Mouse (Mus musculus) liver, embryonic 11.5 days (tissue): ENCODE results near the gene Prl6a1. TPM values are rescaled to one million over a fixed set of nuclear protein-coding genes. Genes with fewer than 3 reads are reported as not detected.

Source experiments
- ATAC-seq: fragments of 200-750 bp; cut with Nextera tagmentation; replicated peaks from 2 replicates; pipeline ENCODE4 v1.8.0; 2017; ENCODE audit warnings: moderate number of reproducible peaks, mild to moderate bottlenecking, moderate TSS enrichment, moderate library complexity; ENCODE audit not compliant: low FRiP score
- DNase-seq: peaks from one replicate; pipeline ENCODE4 v3.0.0-alpha.2; 2017; ENCODE audit warnings: low spot score
- H3K27ac ChIP-seq: fragments of 300-500 bp; sonication (generic); 2 replicates; pipeline ENCODE4 v1.5.1; 2014; ENCODE audit warnings: mild to moderate bottlenecking, low read depth, low read length, control low read depth
- H3K27me3 ChIP-seq: fragments of 300-500 bp; sonication (generic); replicated peaks from 2 replicates; pipeline ENCODE4 v1.6.1; 2014; ENCODE audit warnings: low read length, mixed read lengths; ENCODE audit not compliant: control insufficient read depth, insufficient read depth
- H3K36me3 ChIP-seq: fragments of 300-500 bp; sonication (generic); 2 replicates; pipeline ENCODE4 v1.6.1; 2014; ENCODE audit warnings: mild to moderate bottlenecking, low read length, moderate library complexity, mixed read lengths; ENCODE audit not compliant: control insufficient read depth, insufficient read depth
- H3K4me1 ChIP-seq: fragments of 300-500 bp; sonication (generic); replicated peaks from 2 replicates; pipeline ENCODE4 v1.6.1; 2014; ENCODE audit warnings: low read length, mixed read lengths; ENCODE audit not compliant: control insufficient read depth, insufficient read depth
- H3K4me2 ChIP-seq: fragments of 300-500 bp; sonication (generic); 2 replicates; pipeline ENCODE4 v1.6.1; 2014; ENCODE audit warnings: mild to moderate bottlenecking, control low read depth, moderate library complexity
- H3K4me3 ChIP-seq: fragments of 300-500 bp; sonication (generic); 2 replicates; pipeline ENCODE4 v1.5.1; 2014; ENCODE audit warnings: low read depth, low read length, control low read depth
- H3K9ac ChIP-seq: fragments of 300-500 bp; sonication (generic); 2 replicates; pipeline ENCODE4 v1.6.1; 2014; ENCODE audit warnings: low read depth, low read length, control low read depth
- H3K9me3 ChIP-seq: fragments of 300-500 bp; sonication (generic); 2 replicates; pipeline ENCODE4 v1.6.1; 2016; ENCODE audit warnings: low read length, inconsistent platforms, mixed read lengths; ENCODE audit not compliant: control insufficient read depth
- WGBS: fragments of 180-500 bp; shearing (Covaris S2); extraction: QIAGEN DNeasy Blood & Tissue Kit; methylation state at CpG from one replicate; pipeline ENCODE4 v1.1.7; 2014; 5-methylcytosine and 5-hydroxymethylcytosine counted together
- polyA plus RNA-seq: library from polyadenylated mRNA; unstranded; fragments of >200 nt; fragmentation: Nextera tagmentation; extraction: Ambion mirVana; gene quantifications from 2 replicates; pipeline ENCODE4 v1.2.1, GENCODE M21; 2014

Gene Prl6a1
- polyA plus RNA-seq, result not detected in 2 replicates

- Histone ChIP-seq H3K4me2 (no peak within 1 kb of the TSS), H3K9ac (no peak within 1 kb of the TSS), H3K9me3 (no peaks in the 10 kb centered on the region), H3K36me3 (no peaks in the 10 kb centered on the region), H3K4me3 (no peak within 1 kb of the TSS), H3K27me3 (no peaks in the 10 kb centered on the region), H3K4me1 (no peaks in the 10 kb centered on the region), H3K27ac (no peak within 1 kb of the TSS)
- no peak for DNase-seq
- 78% methylated on average over 7 of the region's 7 CpGs for WGBS
- ATAC-seq, result no peak
Observed at GRCm38 (mm10) chr13:27312334-27313225, at the start of gene Prl6a1. TSS of gene Prl6a1 (plus strand) at chr13:27312627.

DNA sequence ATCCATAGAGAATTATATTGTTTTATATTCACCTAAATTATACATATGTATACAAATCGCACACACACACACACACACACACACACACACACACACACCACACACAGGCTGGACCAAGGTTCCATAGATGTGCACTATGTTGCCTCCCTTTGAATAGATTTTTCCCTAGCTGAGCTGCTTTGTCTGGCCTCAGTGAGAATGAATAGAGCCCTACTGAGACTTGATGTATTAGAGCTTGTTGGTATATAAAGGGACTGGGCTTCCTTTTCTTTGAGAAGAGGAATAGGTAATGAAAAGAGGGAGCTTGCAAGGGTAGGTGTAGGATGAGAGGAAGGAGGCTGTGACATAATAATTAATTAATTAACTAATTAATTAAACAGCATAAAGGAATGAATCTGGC, 22.6 kb downstream of the Prl6a1 start:
- H3K9me3 ChIP-seq, result no peaks in the 10 kb centered on the region
- no peak for ATAC-seq
- no peaks in the 10 kb centered on the region for H3K27me3 ChIP-seq
- 83% methylated on average over 1 of the region's 1 CpGs for WGBS
- no peak overlapping the region for H3K4me3 ChIP-seq
- DNase-seq, result no peak
- no peak overlapping the region for H3K27ac ChIP-seq
- no peak overlapping the region for H3K4me2 ChIP-seq
- H3K9ac ChIP-seq, result no peak overlapping the region
- H3K4me1 ChIP-seq, result no peaks in the 10 kb centered on the region
- no peaks in the 10 kb centered on the region for H3K36me3 ChIP-seq

DNA sequence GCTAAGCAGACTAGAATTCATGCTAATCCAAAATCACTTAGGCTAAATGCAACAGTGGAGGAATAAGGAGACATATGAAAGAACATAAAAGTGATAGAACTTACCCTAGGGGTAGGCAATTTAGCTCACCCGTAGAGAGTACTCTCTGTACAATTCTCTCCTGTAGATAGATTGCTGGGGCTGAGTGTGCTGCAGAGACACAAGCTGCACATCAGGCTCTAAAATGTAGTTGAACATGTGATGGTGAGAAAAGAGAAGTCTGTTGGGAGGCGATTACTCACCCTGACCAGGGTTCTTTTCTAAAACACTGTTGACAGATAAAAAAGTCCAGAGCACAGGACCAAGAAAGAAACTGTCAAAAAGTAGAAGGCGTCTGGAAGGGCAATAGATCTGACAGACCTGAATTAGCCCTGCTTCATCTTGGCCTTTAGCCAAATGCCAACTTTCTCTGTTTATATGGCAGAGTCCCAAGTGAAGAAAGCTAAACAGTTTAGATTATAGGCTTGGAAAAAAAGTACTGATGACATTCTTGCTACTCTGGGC, 30.4 kb downstream of the Prl6a1 start:
- H3K9me3 ChIP-seq, result no peaks in the 10 kb centered on the region
- no peaks in the 10 kb centered on the region for H3K27me3 ChIP-seq
- H3K4me2 ChIP-seq, result no peak overlapping the region
- WGBS, result 48% methylated on average over 3 of the region's 3 CpGs
- H3K4me1 ChIP-seq, result no peaks in the 10 kb centered on the region
- no peaks in the 10 kb centered on the region for H3K36me3 ChIP-seq
- ATAC-seq, result no peak
- DNase-seq, result no peak
- no peak overlapping the region for H3K4me3 ChIP-seq
- no peak overlapping the region for H3K27ac ChIP-seq
- no peak overlapping the region for H3K9ac ChIP-seq

- no peaks in the 10 kb centered on the region for H3K4me1 ChIP-seq
- WGBS, result 66% methylated on average over 2 of the region's 2 CpGs
- DNase-seq (no peak), ATAC-seq (no peak)
- H3K27ac ChIP-seq, result no peak within 1 kb of the TSS
- no peak within 1 kb of the TSS for H3K4me2 ChIP-seq
- no peak within 1 kb of the TSS for H3K9ac ChIP-seq
- no peaks in the 10 kb centered on the region for H3K27me3 ChIP-seq
- H3K9me3 ChIP-seq, result no peaks in the 10 kb centered on the region
- H3K4me3 ChIP-seq, result no peak within 1 kb of the TSS
- no peaks in the 10 kb centered on the region for H3K36me3 ChIP-seq
Observed at GRCm38 (mm10) chr13:27345373-27345772, 32.9 kb downstream of the Prl6a1 start, which contains the start of gene Prl8a2. TSS of gene Prl8a2 (plus strand) at chr13:27345673.

Other genes starting within 250 kb of the Prl6a1 start
- not detected in 2 replicates for gene Prl3d1, start 218.4 kb upstream of the Prl6a1 start, polyA plus RNA-seq
- gene Prl3d2, start 190.9 kb upstream of the Prl6a1 start, polyA plus RNA-seq, result not detected in 2 replicates
- gene Prl3d3, start 155.8 kb upstream of the Prl6a1 start, polyA plus RNA-seq, result not detected in 2 replicates
- gene Prl3c1, start 116.0 kb upstream of the Prl6a1 start, polyA plus RNA-seq, result not detected in 2 replicates
- gene Prl3b1, start 70.8 kb upstream of the Prl6a1 start, polyA plus RNA-seq, result not detected in 2 replicates
- gene Prl3a1, start 53.2 kb upstream of the Prl6a1 start, polyA plus RNA-seq, result not detected in 2 replicates
- gene Prl8a2, start 33.0 kb downstream of the Prl6a1 start, polyA plus RNA-seq, result not detected in 2 replicates
- gene Prl2b1, start 78.2 kb downstream of the Prl6a1 start, polyA plus RNA-seq, result not detected in 2 replicates
- not detected in 2 replicates for gene Prl8a6, start 126.1 kb downstream of the Prl6a1 start, polyA plus RNA-seq
- gene Prl8a8, start 200.6 kb downstream of the Prl6a1 start, polyA plus RNA-seq, result not detected in 2 replicates